Mouse (Mus musculus) CH12.LX (cell line): Measurements from ENCODE around the gene Naaladl1.
A peak's percentile ranks its signal among the peaks of the same experiment; 100 is the strongest.

ENCODE experiments used
- CTCF ChIP-seq, 2 experiments: IDR thresholded peaks in 1 of 2; conservative IDR thresholded peaks in 1 of 2; 2 replicates each; pipeline ENCODE4 v1.5.1; 2011 to 2012; ENCODE audit warnings: low read depth in 2 of 2, low read length in 2 of 2, improper control_type of control experiment in 1 of 2, inconsistent platforms in 1 of 2, mild to moderate bottlenecking in 1 of 2, moderate library complexity in 1 of 2
- E2F4 ChIP-seq: IDR thresholded peaks from 2 replicates; pipeline ENCODE4 v1.6.1; 2011; ENCODE audit warnings: low read depth, low read length, improper control_type of control experiment; ENCODE audit not compliant: insufficient replicate concordance
- HCFC1 ChIP-seq: IDR thresholded peaks from 2 replicates; pipeline ENCODE4 v1.6.1; 2012; ENCODE audit warnings: low read depth, mild to moderate bottlenecking, inconsistent platforms, low read length, improper control_type of control experiment
- POLR2A ChIP-seq: IDR thresholded peaks from 2 replicates; pipeline ENCODE4 v1.6.1; 2011; ENCODE audit warnings: low read depth, mild to moderate bottlenecking, improper control_type of control experiment, low read length

GRCm38 (mm10) chr19:6141394-6141749 lies 35.8 kb downstream of the Naaladl1 start, which contains the start of gene Arl2:
- no peak; the same call in 1 of the 2 replicates for TF ChIP-seq E2F4
- peak; percentile 60 to 70 for TF ChIP-seq CTCF (conservative IDR thresholded peaks at IDR 0.05 in 1 of 2, IDR thresholded peaks at IDR 0.05 in 1 of 2; ENCODE audit: low read depth in 2 of 2, low read length in 2 of 2)
- TF ChIP-seq HCFC1, result peak; percentile 10; the same call in 1 of the 2 replicates
- TF ChIP-seq POLR2A, result no peak
